In the genomic region with DNA sequence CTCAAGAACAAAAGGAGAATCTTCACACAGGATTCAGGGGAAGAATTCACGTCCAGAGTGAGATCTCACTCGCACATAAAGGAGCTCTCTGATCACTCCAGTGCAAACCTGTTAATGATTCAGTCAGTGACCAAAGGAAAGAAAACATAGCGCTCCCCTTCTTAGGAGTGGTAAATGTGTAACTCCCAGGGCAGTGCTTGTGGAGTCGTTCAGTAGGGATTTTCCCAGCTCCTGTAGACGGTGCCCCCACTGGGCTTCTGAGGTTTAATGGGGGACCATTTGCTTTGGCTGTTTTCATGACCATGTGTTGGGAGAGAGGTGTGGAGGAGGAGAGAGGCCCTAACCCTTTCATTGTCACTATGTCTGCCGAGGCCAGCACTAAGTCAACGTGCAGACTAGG, we compare ENCODE assay signal across 23 mouse cellular contexts. TPM values are rescaled to one million over a fixed set of nuclear protein-coding genes. Genes with fewer than 3 reads are reported as not detected.
A peak's percentile ranks its signal among the peaks of the same experiment; 100 is the strongest.
DNase-seq lines count a peak whose midpoint lies in the region; ATAC-seq and TF ChIP-seq lines count a peak whose summit lies in the region.
"Had no signal": no experiment of that assay in that cellular context is flagged by ENCODE, and none has a peak within 500 bp of the region (broad histone marks: within the 10 kb centered on the region; RNA-seq: fewer than 3 reads in every experiment).

No protein-coding gene starts in this region.

- H3K9me3 ChIP-seq in intestine, embryonic 14.5 days (ENCODE audit: control insufficient read depth, low read length): no peaks in the 10 kb centered on the region
- H3K9me3 ChIP-seq in intestine, postnatal 0 days (ENCODE audit: control insufficient read depth): no peaks in the 10 kb centered on the region
- no peaks in the 10 kb centered on the region for H3K9me3 ChIP-seq in liver, postnatal 0 days (ENCODE audit: low read length)
- H3K9me3 ChIP-seq in stomach, postnatal 0 days (ENCODE audit: control insufficient read depth, low read length): no peaks in the 10 kb centered on the region
- H3K9me3 ChIP-seq: embryonic facial prominence, embryonic 15.5 days; hindbrain, embryonic 13.5 days had no signal

- 52% methylated on average over 7 of the region's 7 CpGs for WGBS in intestine, embryonic 14.5 days
- 47% methylated on average over 7 of the region's 7 CpGs for whole genome bisulfite sequencing in intestine, postnatal 0 days
- 45% methylated on average over 7 of the region's 7 CpGs for WGBS in liver, postnatal 0 days (ENCODE audit: insufficient replicate concordance)
- 52% methylated on average over 7 of the region's 7 CpGs for WGBS in stomach, postnatal 0 days

- H3K36me3 ChIP-seq in intestine, embryonic 14.5 days (ENCODE audit: control insufficient read depth, insufficient read depth, low read length): no peaks in the 10 kb centered on the region
- H3K36me3 ChIP-seq in intestine, postnatal 0 days (ENCODE audit: control insufficient read depth, insufficient read depth): no peaks in the 10 kb centered on the region
- no peaks in the 10 kb centered on the region for H3K36me3 ChIP-seq in liver, postnatal 0 days (replicated peaks; ENCODE audit: insufficient read depth, low read length)
- no peaks in the 10 kb centered on the region for H3K36me3 ChIP-seq in stomach, postnatal 0 days (ENCODE audit: control insufficient read depth, insufficient read depth, low read length)
- H3K36me3 ChIP-seq: embryonic facial prominence, embryonic 15.5 days had no signal

- ATAC-seq in intestine, embryonic 14.5 days (replicated peaks; ENCODE audit: low FRiP score, low TSS enrichment, low read depth): 0 out of 2 replicates have a peak, but pooled peaks have one; percentile 40
- no peak for ATAC-seq in intestine, postnatal 0 days
- ATAC-seq in liver, postnatal 0 days: no peak
- ATAC-seq in stomach, postnatal 0 days (ENCODE audit: low FRiP score, low TSS enrichment): no peak
- ATAC-seq: forebrain, postnatal 0 days had no signal

- no peak for DNase-seq in intestine, embryonic 14.5 days (ENCODE audit: low spot score)
- peak; percentile 67 to 78 for DNase-seq in kidney, adult 8-10 months
- DNase-seq in kidney, postnatal 10 days: peak; percentile 43
- no peak for DNase-seq in liver, postnatal 0 days
- DNase-seq in layer of hippocampus, adult 8-10 months (ENCODE audit: low spot score in 2 of 2): no peak
- no peak for DNase-seq in stomach, postnatal 0 days (ENCODE audit: low spot score)
- no peak for DNase-seq in left cerebral cortex, adult 8-10 months (ENCODE audit: low spot score in 2 of 2)
- DNase-seq: adrenal gland, postnatal 36 days; cerebellum, adult 9-11 months; forebrain, postnatal 0 days; gastrocnemius, postnatal 25 days; heart, adult 2 months; lung, adult 2 months; lung, postnatal 14 days; right cerebral cortex, adult 18-20 months; right cerebral cortex, postnatal 4 days; thymus, postnatal 4 days had no signal

- TF ChIP-seq EP300 in liver, postnatal 0 days (IDR thresholded peaks at IDR 0.05; ENCODE audit: low read depth): no peak
- no peak for TF ChIP-seq EP300 in stomach, postnatal 0 days (optimal IDR thresholded peaks at IDR 0.05)

- no peak overlapping the region for H3K4me3 ChIP-seq in intestine, embryonic 14.5 days (ENCODE audit: low read depth, low read length)
- no peak overlapping the region for H3K4me3 ChIP-seq in intestine, postnatal 0 days (ENCODE audit: low read depth, low read length)
- H3K4me3 ChIP-seq in liver, postnatal 0 days (ENCODE audit: low read depth, low read length): no peak overlapping the region
- no peak overlapping the region for H3K4me3 ChIP-seq in stomach, postnatal 0 days (ENCODE audit: low read depth, low read length)
- H3K4me3 ChIP-seq: embryonic facial prominence, embryonic 15.5 days; heart, adult 2 months; hindbrain, embryonic 13.5 days had no signal

- H3K4me2 ChIP-seq in intestine, embryonic 14.5 days (ENCODE audit: low read length): no peak overlapping the region
- no peak overlapping the region for H3K4me2 ChIP-seq in intestine, postnatal 0 days (replicated peaks; ENCODE audit: low read depth)
- H3K4me2 ChIP-seq in liver, postnatal 0 days (ENCODE audit: low read depth, low read length): 0 out of 2 replicates have a peak overlapping the region, but pooled peaks have one; percentile 22
- no peak overlapping the region for H3K4me2 ChIP-seq in stomach, postnatal 0 days (replicated peaks; ENCODE audit: low read depth)
- H3K4me2 ChIP-seq: embryonic facial prominence, embryonic 15.5 days; hindbrain, embryonic 13.5 days; midbrain, embryonic 11.5 days had no signal

- H3K27me3 ChIP-seq in intestine, embryonic 14.5 days (replicated peaks; ENCODE audit: control insufficient read depth, insufficient read depth, low read length): no peaks in the 10 kb centered on the region
- no peaks in the 10 kb centered on the region for H3K27me3 ChIP-seq in intestine, postnatal 0 days (replicated peaks; ENCODE audit: control insufficient read depth, insufficient read depth, low read length)
- no peaks in the 10 kb centered on the region for H3K27me3 ChIP-seq in liver, postnatal 0 days (ENCODE audit: insufficient read depth, low read length)
- no peaks in the 10 kb centered on the region for H3K27me3 ChIP-seq in stomach, postnatal 0 days (ENCODE audit: control insufficient read depth, insufficient read depth, low read length)
- H3K27me3 ChIP-seq: embryonic facial prominence, embryonic 15.5 days; hindbrain, embryonic 13.5 days had no signal

- TF ChIP-seq CTCF in intestine, postnatal 0 days (IDR thresholded peaks at IDR 0.05; ENCODE audit: low read depth): no peak
- no peak for TF ChIP-seq CTCF in liver, postnatal 0 days (IDR thresholded peaks at IDR 0.05; ENCODE audit: low read depth)
- TF ChIP-seq CTCF in stomach, postnatal 0 days (IDR thresholded peaks at IDR 0.05; ENCODE audit: low read depth): no peak

- H3K9ac ChIP-seq in intestine, embryonic 14.5 days (ENCODE audit: low read length): no peak overlapping the region
- H3K9ac ChIP-seq in intestine, postnatal 0 days (ENCODE audit: low read depth, low read length): no peak overlapping the region
- no peak overlapping the region for H3K9ac ChIP-seq in liver, postnatal 0 days (replicated peaks)
- H3K9ac ChIP-seq in stomach, postnatal 0 days (ENCODE audit: low read length): no peak overlapping the region
- H3K9ac ChIP-seq: embryonic facial prominence, embryonic 15.5 days; forebrain, postnatal 0 days; hindbrain, embryonic 13.5 days had no signal

- H3K4me1 ChIP-seq in intestine, embryonic 14.5 days (replicated peaks; ENCODE audit: control insufficient read depth, insufficient read depth, low read length): peaks cover 32% of the 10 kb centered on the region
- peaks cover 4% of the 10 kb centered on the region; the same call in 1 of the 2 replicates for H3K4me1 ChIP-seq in intestine, postnatal 0 days (replicated peaks; ENCODE audit: control insufficient read depth, insufficient read depth, low read length)
- peaks cover 6% of the 10 kb centered on the region; the same call in 1 of the 2 replicates for H3K4me1 ChIP-seq in liver, postnatal 0 days (ENCODE audit: insufficient read depth)
- H3K4me1 ChIP-seq in stomach, postnatal 0 days (replicated peaks; ENCODE audit: control insufficient read depth, insufficient read depth): no peaks in the 10 kb centered on the region
- H3K4me1 ChIP-seq: embryonic facial prominence, embryonic 15.5 days had no signal

- no peak overlapping the region for H3K27ac ChIP-seq in intestine, embryonic 14.5 days (ENCODE audit: low read depth)
- H3K27ac ChIP-seq in intestine, postnatal 0 days (ENCODE audit: low read depth, low read length): no peak overlapping the region
- no peak overlapping the region; the same call in 1 of the 2 replicates for H3K27ac ChIP-seq in liver, postnatal 0 days (ENCODE audit: low read depth)
- no peak overlapping the region for H3K27ac ChIP-seq in stomach, postnatal 0 days (replicated peaks)
- H3K27ac ChIP-seq: embryonic facial prominence, embryonic 15.5 days; heart, adult 2 months; hindbrain, embryonic 13.5 days had no signal

RNA-seq across cellular contexts. Expression of a gene that starts 31.7 kb away (rescaled TPM):
- polyA plus RNA-seq in intestine, embryonic 14.5 days (2014; fragmentation: Nextera tagmentation; extraction: Ambion mirVana): 6.8 and 8.9 TPM in 2 replicates
- polyA plus RNA-seq in intestine, postnatal 0 days (2015; fragmentation: Nextera tagmentation; extraction: Ambion mirVana): 0.66 and 1.1 TPM in 2 replicates
- 0.34 and 0.72 TPM in 2 replicates for polyA plus RNA-seq in liver, postnatal 0 days (2015; fragmentation: Nextera tagmentation; extraction: Ambion mirVana)
- total RNA-seq in layer of hippocampus, adult 8-10 months (2022): 1 to 10 TPM; 3.7 to 6.6 (median 4.7) TPM
- 0.76 and 1.0 TPM in 2 replicates for polyA plus RNA-seq in stomach, postnatal 0 days (2015; fragmentation: Nextera tagmentation; extraction: Ambion mirVana)
- total RNA-seq in left cerebral cortex, adult 8-10 months (2022): 1 to 10 TPM; 2.9 to 4.5 (median 3.6) TPM
- total RNA-seq: common myeloid progenitor, adult 5-6 weeks; megakaryocyte progenitor cell, adult 5-6 weeks had no signal

Comparison
In these comparisons a context has a peak if more than half of its experiments do, and no peak if none do; other contexts are left out.
1. DNase-seq: peak in kidney, adult 8-10 months (2 of 2) and kidney, postnatal 10 days (single experiment); none in intestine, embryonic 14.5 days (single experiment), liver, postnatal 0 days (single experiment), layer of hippocampus, adult 8-10 months (0 of 2), stomach, postnatal 0 days (single experiment) and left cerebral cortex, adult 8-10 months (0 of 2).